Mouse (Mus musculus): ENCODE measurements around the gene Large1.

The Large1 gene

DNA sequence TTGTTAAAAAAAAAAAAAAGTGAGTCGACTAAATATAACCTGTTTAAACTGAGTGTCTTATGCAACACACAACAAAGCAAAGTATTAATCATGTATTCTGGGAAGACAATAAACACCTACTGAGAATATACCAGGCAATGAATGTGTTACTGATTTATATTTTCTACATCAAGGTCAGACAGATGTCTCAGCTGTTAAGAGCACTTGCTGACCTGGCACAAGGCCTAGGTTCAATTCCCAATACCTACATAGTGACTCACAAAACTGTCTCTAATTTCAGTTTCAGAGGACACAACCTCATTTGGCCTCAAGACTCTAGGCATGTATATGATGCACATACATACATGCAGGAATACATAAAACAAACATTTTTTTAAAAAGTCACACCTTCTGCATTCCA lies 575.5 kb downstream of the Large1 start:
- no peak for DNase-seq (ENCODE audit: low spot score)

DNA sequence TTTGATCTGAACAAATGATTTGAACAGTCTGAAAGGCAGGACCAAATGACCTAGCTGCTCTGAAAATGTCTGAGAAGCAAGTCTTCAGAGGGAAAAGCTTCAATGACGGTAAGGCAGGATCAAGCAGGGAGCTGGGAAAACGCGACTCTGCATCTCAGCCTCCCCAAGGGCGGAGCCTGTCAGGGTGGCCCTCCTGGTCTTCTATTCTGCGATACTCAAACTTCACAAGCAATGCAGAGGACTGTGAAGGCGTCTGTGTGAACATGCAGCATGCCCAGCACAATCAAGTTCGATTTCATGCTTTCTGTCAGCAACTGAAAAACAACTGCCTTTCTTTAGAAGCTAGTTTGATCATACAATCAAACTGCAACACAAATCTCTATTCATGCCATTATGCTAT lies 586.6 kb downstream of the Large1 start:
- DNase-seq (ENCODE audit: low spot score), result no peak

DNA sequence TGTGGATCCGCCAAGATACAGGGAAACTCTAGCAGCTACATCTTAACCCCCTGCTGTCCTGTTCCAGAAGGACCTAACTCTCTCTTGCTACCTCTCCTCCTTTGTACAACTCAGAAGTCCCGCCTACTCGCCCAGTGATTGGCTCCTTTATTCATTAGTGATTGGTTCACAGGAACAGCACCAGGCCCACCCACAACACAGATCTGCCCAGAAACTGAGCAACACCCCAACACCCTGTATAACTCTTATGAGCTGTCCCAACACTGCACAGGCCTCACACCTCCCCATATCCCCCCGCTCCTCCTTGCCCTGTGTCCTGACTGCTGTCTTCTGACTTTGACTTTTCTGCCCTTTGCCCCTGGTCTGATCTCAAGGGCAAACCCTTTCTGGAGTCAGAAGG lies 587.6 kb downstream of the Large1 start:
- no peak for DNase-seq (ENCODE audit: low spot score)

All from testis, postnatal 14 days (tissue).